Mouse (Mus musculus) cerebellum, postnatal 36 days (tissue): ENCODE data around the gene Snrpd3.
"Not testable (repeated sequence)": the region's sequence is repeated elsewhere in the genome, so short reads cannot be mapped to it uniquely, and the experiment has no call there.

Experiments used
- DNase-seq, 2 experiments: peaks; one replicate each; pipeline ENCODE4 v3.0.0; 2021 to 2022; ENCODE audit warnings: mixed read lengths in 2 of 2

The Snrpd3 gene

DNA sequence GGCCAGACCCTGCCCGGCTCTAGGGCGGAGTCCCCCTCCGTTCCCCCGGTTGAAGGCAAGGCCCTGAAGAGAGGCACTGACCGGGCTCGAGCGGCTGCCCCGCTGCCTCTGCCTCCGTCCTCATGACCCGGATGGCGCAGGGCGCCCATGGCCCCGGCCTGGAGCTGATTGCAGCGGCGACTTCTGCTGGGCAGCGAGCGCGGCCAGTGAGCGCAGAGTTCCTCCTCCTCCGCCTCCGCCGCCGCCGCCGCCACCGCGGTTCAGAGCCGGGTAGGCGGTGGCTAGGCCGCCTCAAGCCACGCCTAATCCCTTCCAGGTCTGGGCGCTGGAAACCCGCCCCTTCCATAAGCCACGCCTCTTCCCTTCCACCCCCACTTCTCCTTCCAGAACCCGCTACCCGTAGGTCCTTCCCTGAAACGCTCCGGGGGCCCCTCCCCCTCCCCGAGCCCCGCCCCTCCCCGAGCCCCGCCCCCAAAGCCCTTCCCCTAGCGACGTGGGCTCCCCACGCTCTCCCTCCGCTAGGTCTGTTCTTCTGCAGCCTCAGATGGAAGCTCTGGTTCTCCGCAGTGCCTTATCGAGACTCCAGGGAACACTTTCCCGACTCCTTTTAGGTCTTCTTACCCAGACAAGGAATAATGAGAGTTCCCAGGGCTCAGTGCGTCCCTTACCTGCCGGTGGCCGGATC, at the start of gene Snrpd3:
TSS of gene Snrpd3 (plus strand) at position 479 of the 685 bp plus-strand sequence.
- DNase-seq: peak; percentile 83 to 89

DNA sequence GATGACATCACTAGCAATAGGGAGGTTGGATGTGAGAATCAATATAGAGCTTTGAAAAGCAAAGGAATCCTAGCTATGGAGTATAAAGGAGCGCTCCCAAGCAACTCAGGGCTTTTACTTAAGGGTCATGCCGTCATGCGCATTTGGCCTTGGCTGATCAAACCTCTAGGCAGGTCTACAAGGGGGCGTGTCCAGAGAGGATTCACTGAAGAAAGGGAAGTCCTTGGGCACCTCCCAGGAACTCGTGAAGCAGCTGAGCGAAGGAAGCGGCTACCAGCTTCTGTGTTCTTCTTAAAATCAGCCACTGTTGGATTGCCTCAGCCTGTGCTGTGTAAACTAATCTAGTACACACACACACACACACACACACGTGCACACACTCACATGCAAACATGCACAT, 43.9 kb upstream of the Snrpd3 start:
- DNase-seq: no peak

DNA sequence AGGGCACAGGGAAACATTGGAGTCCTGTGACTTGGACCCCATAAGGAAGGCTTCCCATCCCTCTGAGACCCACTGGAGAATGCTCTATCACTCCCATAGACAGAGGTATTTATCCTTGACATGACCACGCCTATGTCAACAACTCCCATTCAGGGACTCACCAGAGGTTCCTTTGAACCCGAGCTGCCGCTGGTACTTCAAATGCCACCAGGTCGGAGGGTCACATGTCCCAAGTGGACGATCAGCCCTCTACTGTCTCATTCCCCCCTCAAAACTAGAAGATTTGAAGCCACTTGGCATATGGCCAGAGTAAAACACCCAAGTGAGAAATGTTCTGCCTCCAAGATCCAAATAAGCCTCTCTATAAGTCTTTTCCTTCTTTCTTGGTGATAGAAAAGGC, 42.8 kb upstream of the Snrpd3 start:
- no peak for DNase-seq

DNA sequence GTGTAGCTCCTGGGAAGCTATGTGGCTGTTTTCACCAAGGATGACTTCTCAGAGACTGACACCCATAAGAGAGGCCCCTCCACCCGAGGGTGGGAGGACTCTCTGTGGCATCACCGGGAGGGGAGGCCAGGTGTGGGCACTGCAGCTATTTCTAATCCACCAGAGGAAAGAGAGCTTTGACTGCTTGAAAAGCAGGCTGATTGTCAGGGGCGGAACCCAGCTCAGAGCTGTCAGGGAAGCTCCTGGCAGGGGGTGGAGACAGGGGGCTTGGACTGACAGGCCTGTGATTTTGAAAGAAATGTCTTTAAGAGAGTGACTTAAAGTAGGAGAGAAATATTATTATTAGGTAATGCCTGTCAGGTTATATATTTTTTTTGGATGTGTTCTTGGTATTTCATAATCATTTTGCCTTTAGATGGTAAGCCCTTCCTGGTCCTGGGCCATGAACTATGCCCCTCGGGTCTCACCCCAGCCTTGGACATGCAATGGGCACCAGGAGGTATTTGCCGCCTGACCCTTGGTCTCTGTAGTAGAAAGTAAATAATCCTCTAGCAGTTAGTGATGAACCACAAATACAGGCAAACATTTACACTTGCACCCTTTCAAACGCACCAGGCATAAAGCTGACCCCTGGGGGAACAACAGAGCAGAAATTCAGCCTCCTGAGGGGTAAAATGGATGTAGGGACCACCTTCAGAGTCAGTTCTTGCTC, 42.1 kb upstream of the Snrpd3 start:
- DNase-seq: not testable (repeated sequence)

DNA sequence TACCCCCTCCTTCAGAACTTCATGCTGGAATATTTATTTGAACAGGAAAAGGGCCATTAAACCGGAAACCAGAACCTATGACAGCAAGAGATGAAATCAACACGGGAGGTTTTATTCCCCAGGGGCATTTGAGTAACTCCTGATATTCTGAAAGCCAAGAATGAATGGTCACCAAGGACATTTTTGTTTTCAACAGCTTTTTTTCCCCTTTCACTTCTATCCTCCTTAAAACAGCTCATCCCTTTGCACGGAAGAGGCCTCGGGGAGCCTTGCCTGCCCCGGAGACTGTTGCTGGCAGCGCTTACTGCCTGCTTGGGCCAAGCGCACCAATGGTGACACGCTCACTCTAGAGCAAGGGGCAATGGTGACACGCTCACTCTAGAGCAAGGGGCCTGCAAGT, 40.3 kb upstream of the Snrpd3 start:
- no peak for DNase-seq

DNA sequence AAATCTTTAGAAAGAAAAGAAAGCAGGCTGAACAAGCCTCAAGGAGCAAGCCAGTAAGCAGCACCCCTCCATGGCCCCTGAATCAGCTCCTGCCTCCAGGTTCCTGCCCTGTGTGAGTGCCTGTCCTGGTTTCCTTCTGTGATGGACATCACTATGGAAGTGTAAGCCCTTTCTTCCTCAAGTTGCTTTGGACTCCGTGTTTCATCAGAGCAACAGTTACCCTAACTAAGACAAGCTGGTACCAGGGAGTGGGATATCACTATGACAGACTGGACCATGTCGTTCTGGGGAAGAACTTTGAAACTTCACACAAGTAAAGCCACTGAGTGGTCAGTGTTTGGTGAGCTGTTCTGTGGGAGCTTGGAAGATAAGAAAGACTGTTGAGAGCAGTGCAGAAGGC, 37.4 kb upstream of the Snrpd3 start:
- DNase-seq: no peak

DNA sequence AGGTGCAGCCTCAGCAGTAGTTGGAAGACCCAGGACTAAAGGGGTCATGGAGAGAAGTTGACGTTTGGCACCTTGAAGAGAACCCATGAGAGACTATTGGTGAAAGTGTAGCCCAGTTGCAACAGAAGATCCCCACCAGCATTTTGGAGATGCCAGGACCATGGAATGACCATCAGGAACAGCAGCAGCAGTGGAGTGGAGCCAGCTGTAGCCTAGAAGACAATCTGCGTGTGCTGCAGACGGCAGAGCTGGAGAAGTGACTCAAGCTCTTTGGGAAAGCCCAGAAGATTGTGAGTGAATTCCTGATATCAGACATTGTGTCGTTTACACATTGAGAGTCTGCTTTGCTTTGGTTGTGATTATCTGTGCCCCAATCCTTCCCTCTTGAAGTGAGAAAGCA, 35.6 kb upstream of the Snrpd3 start:
- no peak for DNase-seq

DNA sequence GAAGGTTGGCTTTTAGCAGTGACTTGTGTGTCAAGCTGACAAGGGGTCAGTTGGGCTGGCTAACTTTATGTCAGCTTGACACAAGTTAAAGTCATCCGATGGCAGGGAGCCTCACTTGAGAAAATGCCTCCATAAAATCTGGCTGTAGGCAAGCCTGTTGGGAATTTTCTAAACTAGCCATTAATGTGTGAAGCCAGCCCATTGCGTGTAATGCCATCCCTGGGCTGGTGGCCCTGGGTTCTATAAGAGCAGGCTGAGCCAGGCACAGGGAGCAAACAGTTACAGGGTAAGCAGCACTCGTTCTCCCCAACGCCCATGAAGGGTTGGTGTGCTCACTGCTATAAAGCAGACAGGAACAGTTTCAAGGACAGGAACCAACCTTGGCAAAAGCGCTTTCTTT, 35.1 kb upstream of the Snrpd3 start:
- DNase-seq: no peak

DNA sequence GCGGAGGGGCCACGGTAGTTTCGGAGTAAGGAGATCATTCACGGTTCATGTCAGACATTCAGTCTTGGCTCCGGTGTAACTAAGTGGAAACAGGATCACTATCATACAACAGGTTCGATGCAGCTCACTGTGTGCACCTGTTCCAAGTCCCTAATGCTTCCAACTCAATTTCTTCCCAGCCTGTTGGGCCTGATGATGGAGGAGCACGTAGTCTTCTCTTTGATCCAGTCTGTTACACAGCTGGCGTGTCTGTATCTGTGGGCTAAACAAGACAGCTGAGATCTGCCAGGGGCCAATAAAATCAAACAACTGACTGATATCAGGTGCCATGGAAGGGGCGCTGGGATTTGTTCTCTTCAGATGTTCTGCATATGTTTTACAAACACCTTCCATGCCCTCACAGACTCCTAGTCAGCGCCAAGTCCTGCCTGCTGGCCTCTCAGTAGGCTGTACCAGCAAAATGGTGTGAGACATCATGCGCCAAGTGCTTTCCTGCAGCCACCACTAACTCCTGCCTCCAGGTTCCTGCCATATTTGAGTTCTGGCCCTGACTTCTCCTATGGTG, 34.4 kb upstream of the Snrpd3 start:
- no peak for DNase-seq

DNA sequence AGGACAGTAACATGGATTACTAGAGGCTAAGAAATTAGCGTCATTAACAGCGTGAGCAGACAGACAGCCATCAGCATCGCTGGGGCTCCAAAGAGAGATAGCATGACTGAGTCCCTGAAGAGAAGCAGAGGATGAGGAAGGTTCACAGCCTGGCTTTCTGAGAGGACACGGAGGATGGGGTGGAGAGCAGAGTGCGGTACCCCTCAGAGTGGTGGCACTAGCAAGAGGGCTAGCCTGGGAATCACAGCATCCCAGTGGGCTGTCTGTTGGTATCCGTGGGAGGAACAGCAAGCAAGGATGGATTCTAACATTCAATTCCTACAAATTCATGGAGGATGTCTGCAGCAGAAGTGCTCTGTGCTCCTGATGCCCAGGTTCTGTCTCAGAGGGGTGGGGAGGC, 33.3 kb upstream of the Snrpd3 start:
- no peak for DNase-seq

DNA sequence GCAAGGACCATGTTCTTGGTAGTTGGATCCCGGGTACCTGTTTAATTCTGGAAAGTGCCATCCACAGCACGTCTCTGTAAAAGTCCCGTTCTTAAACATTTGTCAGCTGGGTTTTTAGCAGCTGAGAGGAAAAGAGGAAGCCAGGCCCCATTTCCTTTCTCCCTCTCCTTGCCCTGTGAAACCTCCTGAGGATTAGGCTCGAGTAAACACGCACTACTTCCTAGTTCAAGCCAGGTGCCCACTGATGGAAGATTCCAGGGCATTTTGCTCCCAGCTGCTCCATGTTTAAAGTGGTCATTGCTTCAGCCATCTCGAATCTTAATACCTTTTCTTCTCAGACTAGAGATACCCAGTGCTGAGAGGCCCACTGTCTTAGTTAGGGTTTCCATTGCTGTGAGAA, 32.6 kb upstream of the Snrpd3 start:
- no peak for DNase-seq

DNA sequence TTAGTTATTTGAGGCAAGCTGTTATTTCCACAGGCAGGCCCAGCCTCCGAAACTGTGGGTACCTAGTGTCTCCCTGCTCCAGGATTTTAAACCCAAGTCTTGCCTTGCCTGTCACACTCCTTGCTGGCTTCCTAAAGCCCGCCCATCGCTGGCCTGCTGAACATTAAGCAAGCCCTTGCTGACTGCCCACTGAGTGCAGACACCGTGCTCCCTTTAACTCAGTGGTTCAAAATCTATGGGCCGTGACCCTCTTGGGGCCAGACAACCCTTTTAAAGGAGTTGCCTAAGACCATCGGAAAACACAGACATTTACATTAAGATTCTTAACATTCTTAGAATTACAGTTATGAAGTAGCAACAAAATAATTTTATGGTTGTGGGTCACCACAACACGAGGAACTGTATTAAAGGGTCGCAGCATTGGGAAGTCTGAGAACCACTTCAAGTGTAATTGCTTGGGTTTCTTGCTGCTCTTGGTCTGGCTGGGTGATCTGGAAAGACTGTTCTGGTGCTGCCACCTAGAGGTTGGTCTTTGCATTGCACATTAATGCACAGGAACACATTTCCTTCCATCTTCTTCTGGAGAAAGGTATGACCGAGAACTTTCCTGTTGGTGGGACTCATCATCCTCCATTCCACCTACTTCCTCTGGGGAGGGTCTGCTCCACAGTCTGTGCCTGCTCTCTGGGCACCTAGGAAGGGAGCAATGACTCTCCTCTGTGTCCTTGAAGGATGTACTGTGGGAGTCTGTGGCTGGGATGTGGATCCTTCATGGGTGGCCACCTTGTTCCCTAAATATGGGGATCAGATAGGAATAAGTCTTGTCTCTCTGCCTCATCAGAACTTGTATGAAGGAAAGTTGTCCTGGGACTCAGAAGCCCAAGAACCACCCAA, 31.0 kb upstream of the Snrpd3 start:
- peak; percentile 74 to 86 for DNase-seq

DNA sequence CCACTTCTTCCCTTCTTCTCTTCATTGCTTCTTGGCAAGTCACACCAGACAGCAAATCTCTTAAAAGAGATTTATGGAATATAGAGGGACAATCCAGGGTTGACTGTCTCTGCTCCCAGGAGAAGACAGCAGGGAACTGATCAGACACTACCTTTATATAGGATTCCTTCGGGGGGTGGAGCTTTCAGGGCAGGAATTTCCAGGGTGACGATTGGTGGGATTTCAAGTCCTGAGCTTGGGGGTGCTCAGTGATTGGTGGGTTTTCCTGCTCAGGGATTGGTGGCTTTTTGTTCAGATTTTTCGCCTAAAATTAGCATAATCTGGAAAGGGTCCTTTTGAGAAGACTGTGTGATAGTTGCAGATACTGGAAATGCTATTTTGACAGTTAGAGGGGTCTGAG, 30.2 kb upstream of the Snrpd3 start:
- DNase-seq: no peak

DNA sequence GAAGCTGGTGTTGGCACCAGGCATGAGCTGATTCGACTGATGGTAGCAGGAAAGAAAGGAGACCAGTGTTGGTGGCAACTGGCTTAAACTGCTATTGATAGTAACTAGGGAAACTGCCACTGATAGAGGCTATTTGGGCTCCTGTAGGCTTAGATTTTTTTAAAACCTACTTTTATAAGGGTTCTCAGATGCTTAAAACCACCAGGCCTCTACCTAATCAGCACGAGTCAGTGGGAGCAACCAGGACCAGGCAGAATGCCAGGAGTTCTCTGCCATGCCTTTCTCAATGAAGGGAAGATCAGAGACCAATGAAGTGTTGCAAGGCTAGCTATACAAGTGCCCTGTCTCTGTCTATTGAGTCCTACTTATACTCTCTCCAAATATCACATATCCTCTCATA, 27.8 kb upstream of the Snrpd3 start:
- DNase-seq: no peak

DNA sequence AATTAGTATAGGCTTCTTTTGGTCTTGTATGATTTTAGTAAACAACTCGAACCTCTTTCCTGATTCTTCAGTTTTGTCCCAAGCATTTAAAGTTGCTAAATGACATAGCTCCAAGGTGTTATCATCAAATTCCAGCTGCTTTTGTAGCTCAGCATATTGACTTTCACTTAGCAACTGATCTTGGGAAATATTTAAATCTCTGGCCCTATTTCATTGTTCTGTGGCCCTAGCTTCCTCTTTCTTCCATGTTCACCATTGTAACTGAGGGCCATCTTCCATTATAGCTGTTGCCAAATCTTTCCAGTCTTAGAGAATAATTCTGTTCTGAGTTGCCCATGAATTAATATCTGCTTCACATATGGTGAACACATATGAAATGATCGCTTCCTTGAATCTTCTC, 26.6 kb upstream of the Snrpd3 start:
- no peak for DNase-seq

DNA sequence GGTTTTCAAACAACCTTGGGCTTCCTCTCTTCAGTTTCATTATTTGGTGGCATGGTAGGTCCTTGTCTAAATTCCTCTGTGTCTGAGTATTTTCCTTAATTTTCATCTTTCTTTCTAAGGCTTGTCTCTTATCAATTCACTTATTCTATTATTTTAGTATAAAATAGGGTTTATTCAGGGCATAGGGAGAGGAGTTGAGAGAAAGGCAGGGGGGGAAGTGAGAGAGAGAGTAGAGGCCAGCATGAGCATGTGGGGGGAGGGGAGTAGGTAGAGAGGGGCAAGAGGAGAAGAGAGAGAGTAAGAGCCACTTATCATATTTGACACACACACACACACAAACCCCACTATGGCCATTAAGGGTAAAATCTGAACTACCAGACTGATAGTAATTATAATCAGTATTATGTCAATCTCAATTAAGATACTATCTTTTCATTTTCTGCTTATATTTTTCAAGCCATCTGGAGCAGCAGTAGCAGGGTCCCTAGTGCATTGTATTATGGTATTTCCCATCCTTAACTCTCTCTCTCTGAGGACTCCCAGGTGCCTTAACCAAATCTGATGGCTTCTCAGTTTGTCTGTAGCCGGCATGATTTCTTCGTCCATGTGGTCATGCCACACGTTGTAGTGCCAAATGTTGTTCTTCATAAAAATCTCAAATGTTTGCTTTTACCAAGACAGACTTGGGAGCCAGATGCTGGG, 26.0 kb upstream of the Snrpd3 start:
- DNase-seq: no peak

DNA sequence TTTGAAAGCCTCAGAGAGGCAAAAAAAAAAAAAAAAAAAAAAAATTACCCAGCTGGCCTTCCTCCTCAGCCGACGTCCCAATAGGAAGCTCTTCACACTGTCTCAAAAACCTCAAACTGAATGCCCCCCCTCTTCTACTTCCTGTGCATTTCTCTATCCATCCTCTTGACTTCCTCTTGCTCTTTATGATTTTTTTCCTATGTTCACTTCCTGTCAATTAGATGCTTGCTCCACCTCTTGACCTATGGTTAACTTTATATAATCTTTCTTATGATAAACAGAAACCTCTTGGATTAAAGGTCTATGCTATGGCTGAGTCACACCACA, 25.5 kb upstream of the Snrpd3 start:
- no peak for DNase-seq

DNA sequence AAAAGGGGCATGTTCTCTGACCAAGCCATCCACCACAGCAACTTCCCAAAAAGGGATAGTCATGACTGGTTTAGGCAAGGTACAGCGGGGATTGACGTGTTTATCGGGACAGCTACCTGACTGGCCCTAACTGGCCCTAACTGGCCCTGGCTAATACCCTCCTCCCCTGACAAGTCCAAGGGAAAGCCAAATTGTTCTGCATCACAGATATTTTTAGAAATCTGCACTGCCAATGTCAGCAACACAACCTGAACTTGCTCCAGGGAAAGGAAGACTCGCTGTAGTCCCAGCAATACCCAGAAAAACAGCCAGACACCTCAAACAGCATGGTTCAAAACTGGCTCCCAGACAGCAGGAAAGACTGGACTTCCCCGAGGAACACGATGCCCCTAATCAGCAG, 22.0 kb upstream of the Snrpd3 start:
- no peak for DNase-seq

DNA sequence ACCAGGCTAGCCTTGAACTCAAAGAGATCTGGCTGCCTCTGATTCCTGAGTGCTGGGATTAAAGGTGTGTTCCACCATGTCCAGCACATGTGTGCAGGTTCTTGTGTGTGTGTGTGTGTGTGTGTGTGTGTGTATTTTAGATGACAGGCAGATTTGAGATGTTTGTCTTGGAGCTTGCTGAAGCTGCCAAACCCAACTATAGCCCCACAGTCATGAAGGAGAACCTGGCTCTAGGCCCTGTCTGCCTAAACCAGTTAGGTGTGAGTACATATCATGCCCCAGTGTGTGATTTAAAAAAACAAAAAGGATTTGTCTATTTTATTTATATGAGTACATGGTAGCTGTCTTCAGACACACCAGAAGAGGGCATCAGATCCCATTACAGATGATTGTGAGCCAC, 21.4 kb upstream of the Snrpd3 start:
- no peak for DNase-seq

DNA sequence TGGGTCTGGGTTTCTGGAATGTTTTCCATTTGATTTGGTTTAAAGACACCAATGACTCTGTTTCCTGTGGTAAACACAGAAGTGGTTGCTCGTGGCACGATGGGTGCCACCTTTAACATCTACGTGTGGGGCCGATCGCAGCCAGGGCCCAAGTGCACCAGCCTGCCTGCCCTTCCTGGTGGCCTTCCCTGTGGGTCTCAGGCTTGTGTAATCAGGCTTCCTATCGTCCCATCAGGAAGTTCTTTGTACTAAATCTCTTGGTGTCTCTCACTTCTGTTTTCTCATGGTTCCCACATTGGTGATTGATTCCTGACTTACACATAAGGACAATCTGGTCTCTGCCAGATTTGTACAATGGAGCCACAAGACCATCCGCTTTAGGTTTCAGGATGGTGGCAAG, 18.1 kb upstream of the Snrpd3 start:
- DNase-seq: not testable (repeated sequence)

DNA sequence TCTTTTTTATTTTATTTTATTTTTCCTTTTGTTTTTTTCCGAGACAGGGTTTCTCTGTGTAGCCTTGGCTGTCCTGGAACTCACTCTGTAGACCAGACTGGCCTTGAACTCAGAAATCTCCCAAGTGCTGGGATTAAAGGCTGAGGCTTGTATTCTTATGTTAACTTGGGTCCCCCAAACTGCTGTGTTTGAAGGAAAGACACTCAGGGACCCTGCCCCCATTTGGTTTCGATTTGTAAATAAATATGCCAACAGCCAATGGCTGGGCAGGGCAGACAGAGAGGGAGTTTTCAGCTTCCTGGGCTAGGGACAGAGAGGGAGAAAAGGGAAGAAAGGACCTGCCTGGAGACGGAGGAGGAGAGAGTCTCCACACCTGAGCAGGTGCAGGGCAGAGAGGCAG, 17.6 kb upstream of the Snrpd3 start:
- DNase-seq: no peak

DNA sequence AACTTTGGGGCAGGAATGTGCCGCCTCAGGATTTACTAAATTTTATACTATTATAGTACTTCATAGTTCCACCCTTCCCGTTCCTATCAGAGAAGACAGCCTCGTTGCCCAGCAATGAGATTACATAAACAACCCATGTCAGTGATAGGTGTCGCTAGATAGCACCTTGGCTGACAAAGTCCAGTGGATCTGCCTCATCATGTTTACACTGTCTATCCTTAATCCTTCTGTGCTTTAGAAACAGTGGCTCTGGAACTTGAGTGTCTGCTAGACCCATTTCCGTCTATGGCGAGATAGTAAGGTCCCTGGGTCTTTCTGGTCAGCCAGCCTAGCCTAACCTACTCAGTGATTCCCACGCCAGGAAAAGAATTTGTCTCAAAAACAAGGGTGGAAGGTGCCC, 17.0 kb upstream of the Snrpd3 start:
- DNase-seq: no peak

DNA sequence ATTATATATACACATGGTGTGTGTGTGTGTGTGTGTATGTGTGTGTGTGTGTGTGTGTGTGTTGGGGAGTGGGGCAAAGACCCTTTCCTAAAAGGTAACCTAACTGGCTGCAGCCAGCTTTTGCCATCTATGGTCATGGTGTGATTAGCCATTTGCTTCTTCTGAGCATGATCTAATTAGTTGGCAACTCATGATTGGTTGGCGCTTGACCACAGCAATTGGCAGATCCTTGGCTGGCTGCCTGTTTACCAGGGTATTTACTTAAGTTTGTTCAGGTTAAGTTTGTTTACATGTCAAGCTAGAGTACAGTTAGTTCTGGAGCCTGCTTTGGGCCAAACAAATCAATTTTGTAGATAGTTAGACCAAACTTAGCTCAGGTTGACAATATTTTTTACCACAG, 15.7 kb upstream of the Snrpd3 start:
- no peak for DNase-seq
